Mouse (Mus musculus) heart, postnatal 25 days (tissue): Measurements from ENCODE around the gene Hmgn2. TPM values are rescaled to one million over a fixed set of nuclear protein-coding genes. Genes with fewer than 3 reads are reported as not detected.
A peak's percentile ranks its signal among the peaks of the same experiment; 100 is the strongest.

Experiments
- DNase-seq: peaks from one replicate; pipeline ENCODE4 v3.0.0; 2022; ENCODE audit warnings: low spot score
- intact Hi-C: fragments of 180-260 bp; cut with DNase I; formaldehyde crosslinking; loops from one replicate; pipeline ENCODE4 v1.15.1; 2025
- total RNA-seq, 2 experiments: library from RNA; stranded (reverse); gene quantifications; 2 replicates each; pipeline ENCODE4 v1.2.3; 2021

The Hmgn2 gene
- total RNA-seq, 2 experiments from 2014 or later, result 104 to 120 TPM

DNA sequence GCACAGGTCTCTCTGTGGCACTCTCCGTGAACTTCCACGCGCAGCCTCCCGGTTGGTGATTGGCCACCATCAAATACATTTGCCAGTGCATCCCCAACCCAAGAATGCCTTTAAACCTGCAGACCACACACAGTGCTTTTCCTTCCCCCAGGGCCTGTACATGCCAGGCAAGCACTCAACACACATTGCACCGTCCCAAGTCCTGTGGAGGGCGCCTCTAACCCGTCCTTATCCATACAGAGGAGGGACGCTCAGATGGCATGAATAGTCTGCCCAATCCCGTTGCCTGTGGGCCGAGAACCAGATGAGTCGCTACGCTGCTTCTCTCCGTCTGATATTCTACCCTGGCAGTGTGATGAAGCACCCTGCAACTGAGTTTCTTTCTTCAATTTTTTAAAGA lies 14.5 kb upstream of the Hmgn2 start:
- intact Hi-C loops, result no loop called here
- DNase-seq, result no peak

GRCm38 (mm10) chr4:133980496-133980895 lies 12.0 kb upstream of the Hmgn2 start:
- no peak for DNase-seq
- intact Hi-C loops, result no loop called here

DNA sequence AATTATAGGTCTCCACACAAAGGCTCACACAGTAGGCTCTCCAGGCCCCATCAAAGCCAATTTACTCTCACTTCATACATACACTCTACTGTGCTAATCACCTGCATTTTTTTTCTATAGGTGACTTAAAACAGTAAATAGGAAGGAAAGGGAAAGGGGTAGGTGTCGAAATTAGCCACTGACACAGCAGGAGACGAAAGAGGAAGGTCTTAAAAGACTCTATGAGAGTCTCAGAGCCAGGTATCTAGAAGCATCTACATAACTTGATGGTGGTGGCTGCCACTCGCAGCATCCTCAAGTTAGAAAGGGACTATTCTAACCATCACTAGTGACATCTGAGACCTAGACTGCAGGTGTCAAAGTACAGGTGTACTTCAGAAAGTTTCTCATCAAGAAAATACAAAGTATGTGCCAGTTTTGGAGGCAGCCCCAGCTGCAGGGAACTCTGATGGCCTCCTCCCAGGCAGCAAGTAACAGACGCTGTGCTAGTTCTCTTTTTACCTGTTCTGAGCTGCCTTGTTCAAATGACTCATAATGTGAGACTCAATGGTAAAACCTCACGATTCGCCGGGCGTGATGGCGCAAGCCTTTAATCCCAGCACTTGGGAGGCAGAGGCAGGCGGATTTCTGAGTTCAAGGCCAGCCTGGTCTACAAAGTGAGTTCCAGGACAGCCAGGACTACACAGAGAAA lies 9.7 kb upstream of the Hmgn2 start:
- no peak for DNase-seq

DNA sequence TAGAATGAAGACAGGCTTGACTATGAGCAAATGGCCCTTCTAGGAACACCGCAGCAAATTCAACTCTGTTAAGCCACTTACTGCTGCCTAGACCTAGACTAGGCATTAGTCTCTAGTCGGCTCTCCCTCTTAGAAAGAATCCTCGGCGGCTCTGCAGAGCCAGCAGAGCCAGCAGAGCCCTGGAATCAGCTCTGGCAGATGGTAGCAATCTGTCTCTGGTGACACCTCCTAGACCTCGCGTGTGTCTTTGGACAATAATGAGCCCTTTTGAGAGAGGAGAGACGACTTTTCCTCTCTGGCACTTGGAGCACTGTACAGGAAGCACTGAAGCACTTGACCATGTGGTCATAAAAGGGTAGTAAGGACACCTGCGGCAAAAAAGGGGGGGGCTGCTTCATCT lies 3.3 kb upstream of the Hmgn2 start:
- DNase-seq, result no peak
- intact Hi-C loops, result no loop called here

More for the DNA sequence above, 9.7 kb upstream of the Hmgn2 start:
- intact Hi-C loops, result no loop called here

- intact Hi-C loops, result no loop called here
- no peak for DNase-seq
These were observed 2.4 kb upstream of the Hmgn2 start for GRCm38 (mm10) chr4:133970876-133971275.

DNA sequence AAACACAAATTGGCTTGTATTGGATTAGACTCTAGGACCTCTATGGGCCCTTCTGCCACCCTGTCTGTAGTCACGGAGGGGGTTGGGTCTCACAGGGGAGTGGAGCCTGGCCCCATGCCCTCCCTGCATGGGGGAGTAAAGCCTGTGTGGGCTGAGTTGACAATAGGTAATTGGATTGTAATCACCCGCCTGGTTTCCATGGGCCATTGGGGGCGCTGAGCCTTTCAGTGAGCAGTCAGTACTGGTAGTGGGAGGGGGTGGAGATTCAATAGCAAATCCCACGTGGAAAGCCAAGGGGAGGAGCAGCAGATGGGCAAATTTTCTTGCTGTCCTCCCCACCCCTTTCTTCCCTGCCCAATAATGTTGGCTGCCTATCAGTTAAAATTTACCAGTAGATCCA lies 1.7 kb upstream of the Hmgn2 start:
- DNase-seq, result no peak
- intact Hi-C loops, result no loop called here

- intact Hi-C loops, result loop anchor here (2.0 to 5.0 kb wide), 2 partner anchors 30 to 37 kb away; no protein-coding TSS in a partner anchor
- DNase-seq, result no peak
These were observed 792 bp upstream of the Hmgn2 start for GRCm38 (mm10) chr4:133969114-133969770.

GRCm38 (mm10) chr4:133967866-133968149 lies 642 bp downstream of the Hmgn2 start:
- intact Hi-C loops, result loop anchor here (2.0 to 5.0 kb wide), 2 partner anchors 31 to 36 kb away; no protein-coding TSS in a partner anchor
- DNase-seq, result peak; percentile 76

- DNase-seq, result peak; percentile 95
- intact Hi-C loops, result loop anchor here (5.0 kb wide), 1 partner anchor 35 kb away; no protein-coding TSS in a partner anchor
These were observed 1.1 kb downstream of the Hmgn2 start for GRCm38 (mm10) chr4:133967138-133967865.

DNA sequence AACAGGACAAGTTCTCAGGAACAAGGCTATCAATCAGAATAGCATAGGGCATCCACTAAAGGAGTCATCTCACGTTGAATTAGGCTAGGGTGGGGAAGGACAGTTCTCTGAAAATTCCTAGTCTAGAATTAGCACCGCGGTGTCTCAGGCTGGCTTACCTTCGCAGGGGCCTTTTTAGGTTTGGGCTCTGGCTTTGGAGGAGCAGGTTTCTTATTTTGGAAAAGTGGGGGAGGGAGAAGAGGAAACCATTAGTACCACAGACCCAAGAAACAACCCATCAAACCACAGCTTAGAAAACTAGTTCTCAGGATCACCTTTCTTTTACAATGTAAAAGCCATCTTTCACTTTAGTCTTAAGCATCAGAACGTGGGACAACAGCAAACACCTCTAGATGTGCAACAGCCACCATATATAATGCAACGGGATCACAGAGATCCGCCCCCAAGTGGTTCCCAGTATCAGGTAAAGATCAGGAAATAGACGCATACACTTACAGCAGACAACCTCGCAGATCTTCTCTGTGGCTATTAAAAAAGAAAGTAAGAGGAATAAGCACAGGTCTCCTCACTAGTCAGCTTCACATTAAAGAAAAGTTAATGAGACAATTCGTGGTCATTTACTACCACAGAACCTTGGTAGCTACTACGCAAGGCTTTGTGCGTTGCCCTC lies 2.0 kb downstream of the Hmgn2 start:
- no peak for DNase-seq
- intact Hi-C loops, result loop anchor here (5.0 kb wide), 1 partner anchor 34 kb away; no protein-coding TSS in a partner anchor

DNA sequence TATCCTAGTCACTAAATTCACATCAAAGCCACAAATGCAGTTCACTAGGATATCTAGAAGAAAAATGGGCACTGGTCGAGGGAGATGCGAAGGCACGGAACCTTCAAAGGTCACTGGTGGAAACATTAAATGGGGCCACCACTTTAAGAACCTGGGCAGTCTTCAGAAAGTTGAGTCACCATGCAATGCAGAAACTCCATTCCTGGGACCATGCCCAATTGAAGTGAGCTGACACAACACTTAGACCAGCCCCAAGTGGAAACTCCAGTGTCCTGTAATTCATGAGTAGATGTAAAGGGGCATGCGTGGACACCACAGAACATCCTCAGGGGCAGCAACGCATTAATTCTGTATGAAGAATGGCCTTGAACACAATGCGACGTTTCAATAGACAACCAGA lies 5.9 kb downstream of the Hmgn2 start:
- intact Hi-C loops, result no loop called here

DNA sequence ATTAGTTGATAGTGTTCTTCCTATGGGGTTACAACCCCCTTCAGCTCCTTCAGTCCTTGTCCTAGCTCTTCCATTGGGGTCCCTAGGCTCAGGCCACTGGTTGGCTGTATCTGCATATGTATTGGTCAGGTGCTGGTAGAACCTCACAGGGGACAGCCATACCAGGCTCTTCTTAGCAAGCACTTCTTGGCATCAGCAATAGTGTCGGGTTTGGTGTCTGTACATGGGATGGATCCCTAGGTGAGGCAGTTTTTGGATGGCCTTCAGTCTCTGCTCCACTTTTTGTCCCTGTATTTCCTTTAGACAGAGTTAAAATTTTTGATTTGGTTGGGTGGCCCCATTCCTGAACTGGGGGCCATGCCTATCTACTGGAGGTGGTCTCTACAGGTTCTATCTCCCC lies 9.6 kb downstream of the Hmgn2 start:
- no peak for DNase-seq
- intact Hi-C loops, result no loop called here

More for the DNA sequence above, 5.9 kb downstream of the Hmgn2 start:
- DNase-seq, result no peak

- no peak for DNase-seq
- intact Hi-C loops, result no loop called here
These were observed 12.1 kb downstream of the Hmgn2 start for GRCm38 (mm10) chr4:133956358-133956757.

GRCm38 (mm10) chr4:133946736-133947135 lies 21.7 kb downstream of the Hmgn2 start:
- intact Hi-C loops, result no loop called here
- no peak for DNase-seq

GRCm38 (mm10) chr4:133943791-133944190 lies 24.7 kb downstream of the Hmgn2 start:
- no peak for DNase-seq
- intact Hi-C loops, result no loop called here

DNA sequence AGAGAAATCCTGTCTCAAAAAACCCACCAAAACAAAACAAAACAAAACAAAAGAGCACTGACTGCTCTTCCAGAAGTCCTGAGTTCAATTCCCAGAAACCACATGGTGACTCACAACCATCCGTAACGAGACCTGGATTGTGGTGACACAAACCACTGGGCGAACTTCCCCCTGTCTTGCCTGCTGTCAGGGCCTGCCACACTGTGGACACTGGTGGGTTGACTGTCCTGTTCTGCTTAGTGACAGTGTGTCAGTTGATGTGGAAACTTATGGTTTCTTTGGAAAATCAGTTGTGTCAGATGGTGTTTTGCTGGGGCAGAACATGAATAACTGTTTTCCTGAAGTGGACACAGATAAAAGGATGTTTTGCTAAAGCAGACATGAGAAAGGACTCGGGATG lies 25.8 kb downstream of the Hmgn2 start:
- DNase-seq, result no peak
- intact Hi-C loops, result no loop called here

DNA sequence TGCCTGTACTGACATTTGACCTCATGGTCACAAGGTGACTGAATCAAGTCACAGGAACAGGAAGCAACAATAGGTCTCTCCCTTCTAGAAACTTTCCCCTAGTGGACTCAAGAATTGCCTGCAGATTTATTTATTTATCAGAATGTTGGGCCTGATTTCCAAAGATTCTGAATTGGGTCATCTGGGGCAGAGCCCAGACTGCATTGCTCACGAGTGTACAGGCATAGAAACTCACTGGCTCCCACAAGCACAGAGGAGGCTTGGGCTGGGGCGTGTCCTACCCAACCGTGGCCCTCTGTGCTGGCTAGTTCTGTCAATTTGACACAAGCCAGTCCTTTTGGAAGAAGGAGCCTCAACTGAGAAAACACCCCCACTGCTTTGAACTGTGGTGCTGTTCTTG lies 26.9 kb downstream of the Hmgn2 start:
- DNase-seq, result no peak

GRCm38 (mm10) chr4:133940386-133941260 lies 27.8 kb downstream of the Hmgn2 start:
- DNase-seq, result no peak
- intact Hi-C loops, result no loop called here

More for the DNA sequence above, 26.9 kb downstream of the Hmgn2 start:
- intact Hi-C loops, result no loop called here

- DNase-seq, result no peak
- intact Hi-C loops, result no loop called here
These were observed 30.4 kb downstream of the Hmgn2 start for GRCm38 (mm10) chr4:133938077-133938476.
